Mouse (Mus musculus) left cerebral cortex, postnatal 25 days (tissue): ENCODE measurements around the gene Gjc2. TPM values are rescaled to one million over a fixed set of nuclear protein-coding genes. Genes with fewer than 3 reads are reported as not detected.

Experiments used
- DNase-seq, 2 experiments: peaks; one replicate each; pipeline ENCODE4 v3.0.0; 2022; ENCODE audit warnings: low spot score in 2 of 2, mixed read lengths in 1 of 2
- intact Hi-C: fragments of 180-260 bp; cut with DNase I; formaldehyde crosslinking; loops from one replicate; pipeline ENCODE4 v1.15.1; 2025
- total RNA-seq, 2 experiments: library from RNA; stranded (reverse); gene quantifications; 2 replicates each; pipeline ENCODE4 v1.2.3; 2021

Gene Gjc2
- total RNA-seq, 2 experiments from 2014 or later: 9.8 to 12.2 TPM

GRCm38 (mm10) chr11:59131348-59131919, 51.6 kb downstream of the Gjc2 start:
- intact Hi-C loops: no loop called here
- DNase-seq: no peak

GRCm38 (mm10) chr11:59130782-59131181, 52.2 kb downstream of the Gjc2 start:
- intact Hi-C loops: no loop called here
- no peak for DNase-seq

Other genes starting within 250 kb of the Gjc2 start
- 100 to 1,000 TPM; 480 to 498 TPM for gene Rnf187, start 244.3 kb downstream of the Gjc2 start, total RNA-seq
- 100 to 1,000 TPM in 1 of 2 experiments, 10 to 100 TPM in 1; 90.4 to 111 TPM for gene Hist3h2ba, start 234.3 kb downstream of the Gjc2 start, total RNA-seq
- gene Hist3h2a, start 228.5 kb downstream of the Gjc2 start, total RNA-seq: 10 to 100 TPM; 62.2 to 64.8 TPM
- gene Trim17, start 228.5 kb downstream of the Gjc2 start, total RNA-seq: 1 to 10 TPM; 5.4 TPM
- 10 to 100 TPM; 21.5 to 23.7 TPM for gene Trim11, start 205.1 kb downstream of the Gjc2 start, total RNA-seq
- 1 to 10 TPM; 1.2 to 1.5 TPM for gene Obscn, start 46.8 kb downstream of the Gjc2 start, total RNA-seq
- gene Iba57, start 19.5 kb downstream of the Gjc2 start, total RNA-seq: 1 to 10 TPM; 7.1 to 8.8 TPM
- gene Guk1, start 9.0 kb upstream of the Gjc2 start, total RNA-seq: 100 to 1,000 TPM; 124 to 134 TPM
- 10 to 100 TPM; 35.4 to 38.6 TPM for gene Mrpl55, start 19.3 kb upstream of the Gjc2 start, total RNA-seq
- gene 2310033P09Rik, start 25.1 kb upstream of the Gjc2 start, total RNA-seq: 10 to 100 TPM; 20.6 to 21.3 TPM
- 100 to 1,000 TPM; 414 to 438 TPM for gene Arf1, start 45.1 kb upstream of the Gjc2 start, total RNA-seq
- gene Wnt3a, start 107.5 kb upstream of the Gjc2 start, total RNA-seq: not detected
- 10 to 100 TPM; 17.0 to 18.7 TPM for gene Wnt9a, start 123.7 kb upstream of the Gjc2 start, total RNA-seq
- gene Prss38, start 192.4 kb upstream of the Gjc2 start, total RNA-seq: not detected